Mouse (Mus musculus) spleen, embryonic (tissue): ENCODE results near the gene Pdia6.

Experiments used
- CTCF ChIA-PET: fragments of 350-600 bp; sonication (Branson Sonifier 250); formaldehyde crosslinking; loops from one replicate; lab custom pipeline; 2022; lab: Charles Lee

The Pdia6 gene

DNA sequence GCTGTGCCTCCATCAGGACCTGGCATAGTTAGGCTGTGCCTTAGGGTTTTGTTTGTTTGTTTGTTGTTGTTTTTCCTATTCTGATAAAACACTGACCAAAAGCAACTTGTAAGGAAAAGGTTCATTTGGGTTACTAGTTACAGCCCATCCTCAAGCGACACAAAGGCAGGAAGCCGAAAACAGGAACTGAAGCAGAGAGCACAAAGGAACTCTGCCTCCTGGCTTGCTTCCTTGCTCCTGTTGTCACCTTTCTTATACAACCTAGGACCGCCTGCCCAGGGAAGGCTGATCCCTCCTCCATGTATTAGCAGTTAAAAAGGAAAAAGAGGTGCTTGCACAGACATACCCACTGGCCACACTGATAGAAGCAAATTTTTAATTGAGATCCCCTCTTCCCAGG lies 2.5 kb upstream of the Pdia6 start:
- CTCF ChIA-PET: no interaction called here

DNA sequence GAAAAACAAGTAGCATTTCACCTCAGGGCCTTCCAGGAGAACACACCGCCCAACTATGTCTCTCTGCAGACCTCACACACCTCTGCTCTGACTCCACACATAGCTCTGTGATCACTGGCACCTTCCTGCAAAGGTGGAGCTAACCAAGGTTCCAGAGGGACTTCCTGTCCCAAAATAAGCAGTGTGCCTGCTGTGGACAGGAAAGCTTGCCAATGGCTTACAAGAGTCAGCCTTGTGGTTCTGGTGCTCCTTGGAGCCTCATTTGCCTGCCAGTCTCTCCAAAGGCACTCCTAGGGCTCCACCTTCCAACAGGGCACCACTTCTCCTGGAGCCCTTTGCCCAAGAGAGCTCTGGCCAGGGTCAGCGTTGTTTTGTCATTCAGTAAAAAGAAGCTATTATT lies 1.5 kb upstream of the Pdia6 start:
- CTCF ChIA-PET: no interaction called here

DNA sequence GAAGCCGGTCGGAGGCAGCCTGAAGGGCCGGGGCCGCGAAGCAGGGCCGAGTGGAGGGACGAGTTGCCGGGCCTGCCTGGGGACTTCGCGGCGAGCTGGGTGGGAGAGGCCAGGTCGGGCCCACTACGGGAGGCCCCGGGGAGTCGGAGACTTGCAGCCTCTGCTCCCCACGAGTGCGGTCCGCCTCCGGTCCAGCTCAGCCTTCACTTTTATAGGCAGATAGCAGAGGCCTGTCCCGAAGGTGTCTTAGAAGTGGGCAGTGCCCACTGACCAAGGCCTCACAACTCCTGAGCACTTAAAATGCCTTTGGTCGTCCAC lies 287 bp downstream of the Pdia6 start:
- CTCF ChIA-PET: no interaction called here

DNA sequence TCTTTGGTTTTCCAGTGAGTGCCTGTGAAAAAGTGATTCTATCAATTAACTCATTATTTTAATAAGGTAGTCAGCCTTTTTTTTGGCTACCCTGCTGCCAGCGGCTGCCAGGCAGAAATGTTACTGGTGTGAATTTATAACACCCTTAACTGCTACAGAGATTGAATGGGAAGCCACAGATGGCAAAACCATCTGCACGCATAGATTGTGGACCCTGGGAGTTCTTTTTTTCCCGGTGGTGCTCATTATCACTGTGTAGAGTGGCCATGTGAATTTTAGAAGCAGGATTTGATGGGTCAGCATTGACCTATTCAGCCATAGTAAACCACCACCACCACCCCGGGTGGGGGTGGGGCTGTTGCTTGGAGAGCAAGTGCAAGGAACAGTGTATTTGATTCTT lies 971 bp downstream of the Pdia6 start:
- CTCF ChIA-PET: interaction anchor here (0.6 kb wide), 1 partner anchor 114 kb away, joined by 3 read pairs; no protein-coding TSS in a partner anchor

DNA sequence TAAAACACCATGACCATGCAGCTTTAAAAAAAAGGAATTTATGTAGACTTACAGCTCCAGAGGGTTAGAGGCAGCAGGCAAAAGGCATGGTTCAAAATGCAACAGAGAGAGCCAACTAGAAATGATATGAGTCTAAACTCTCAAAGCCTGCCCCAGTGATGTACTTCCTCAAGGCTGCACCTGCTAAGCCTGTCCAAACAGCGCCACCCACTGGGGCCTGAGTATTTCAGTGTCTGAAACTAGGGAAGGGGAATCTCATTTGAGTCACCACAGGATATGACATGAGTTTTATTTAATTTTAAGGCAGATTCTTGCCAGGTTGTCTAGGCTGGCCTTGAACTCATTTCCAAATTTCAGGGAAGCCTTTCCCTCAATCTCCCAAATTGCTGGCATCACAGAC lies 4.9 kb downstream of the Pdia6 start:
- CTCF ChIA-PET: no interaction called here

DNA sequence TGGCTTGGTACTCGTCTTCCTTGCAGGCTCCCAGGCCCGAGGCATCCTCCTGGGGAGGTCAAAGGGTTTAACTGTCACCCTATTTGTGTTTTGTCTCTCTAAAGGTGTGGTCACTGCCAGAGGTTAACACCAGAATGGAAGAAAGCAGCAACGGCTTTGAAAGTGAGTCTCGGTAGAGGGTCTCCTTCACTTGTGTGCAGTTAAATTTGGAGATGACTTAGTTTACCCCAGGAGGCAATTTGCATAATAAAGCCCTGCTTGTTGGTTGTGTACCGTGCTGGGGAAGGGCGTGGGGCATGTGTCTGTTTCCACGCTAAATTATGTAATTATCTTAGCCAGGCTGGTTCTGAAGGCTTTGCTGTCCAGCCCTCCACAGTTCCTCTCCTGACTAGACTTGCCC lies 7.5 kb downstream of the Pdia6 start:
- CTCF ChIA-PET: no interaction called here

DNA sequence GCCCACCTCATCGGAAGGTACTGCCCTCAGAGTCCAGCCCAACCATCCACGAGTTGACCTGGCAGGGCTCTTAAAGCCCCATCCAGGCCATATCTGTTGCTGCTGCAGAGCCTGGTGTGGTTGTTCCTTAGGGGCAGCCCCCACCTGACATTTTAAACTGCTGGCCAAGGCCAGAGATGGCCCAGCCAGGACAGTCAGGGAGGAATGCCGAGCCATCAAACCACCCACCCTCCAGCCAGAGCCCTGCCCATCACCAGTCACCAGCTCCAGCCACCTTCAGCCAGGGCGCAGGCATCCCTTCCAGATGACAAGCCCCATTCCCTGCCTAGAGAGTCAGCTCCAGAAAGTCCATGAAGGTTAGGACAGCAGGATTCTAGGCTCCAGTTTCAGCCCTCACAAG lies 22.2 kb downstream of the Pdia6 start:
- CTCF ChIA-PET: no interaction called here

DNA sequence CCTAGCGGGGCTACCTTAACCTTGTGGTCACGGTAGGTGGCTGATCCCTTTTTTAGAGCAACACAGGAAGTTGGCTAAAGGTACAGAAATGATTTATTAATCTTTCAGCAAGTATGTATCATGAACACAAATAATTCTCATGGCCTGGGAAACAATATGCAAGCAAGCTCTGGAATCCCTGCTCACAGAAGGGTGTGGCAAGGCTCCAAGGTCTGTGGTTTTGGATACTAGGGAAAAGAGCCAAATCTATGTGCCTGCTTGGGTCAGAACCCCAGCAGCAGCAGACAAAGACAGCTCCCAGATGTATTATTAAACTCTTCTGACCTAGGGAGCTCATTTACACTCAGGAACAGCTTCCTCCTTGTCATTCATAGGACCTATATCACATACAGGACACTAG lies 22.7 kb downstream of the Pdia6 start:
- CTCF ChIA-PET: no interaction called here

DNA sequence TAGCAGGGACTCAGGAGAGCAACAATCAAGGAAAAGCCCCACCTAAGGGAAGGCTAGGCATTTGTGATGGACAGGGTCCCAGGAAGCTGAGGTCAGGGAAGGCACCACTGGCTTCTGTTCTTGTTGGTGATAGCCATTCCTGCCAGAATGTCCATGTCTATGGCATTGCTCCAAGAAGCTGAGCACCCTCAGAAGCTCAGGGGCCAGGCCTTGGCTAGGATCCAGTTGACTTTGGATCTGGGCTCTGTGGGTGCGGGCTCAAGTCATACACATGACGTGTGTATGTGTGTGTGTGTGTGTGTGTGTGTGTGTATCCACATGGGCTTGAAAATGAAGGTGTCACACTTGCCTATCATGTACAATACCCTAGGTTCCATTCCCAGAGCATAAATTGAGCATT lies 23.6 kb downstream of the Pdia6 start:
- CTCF ChIA-PET: no interaction called here

DNA sequence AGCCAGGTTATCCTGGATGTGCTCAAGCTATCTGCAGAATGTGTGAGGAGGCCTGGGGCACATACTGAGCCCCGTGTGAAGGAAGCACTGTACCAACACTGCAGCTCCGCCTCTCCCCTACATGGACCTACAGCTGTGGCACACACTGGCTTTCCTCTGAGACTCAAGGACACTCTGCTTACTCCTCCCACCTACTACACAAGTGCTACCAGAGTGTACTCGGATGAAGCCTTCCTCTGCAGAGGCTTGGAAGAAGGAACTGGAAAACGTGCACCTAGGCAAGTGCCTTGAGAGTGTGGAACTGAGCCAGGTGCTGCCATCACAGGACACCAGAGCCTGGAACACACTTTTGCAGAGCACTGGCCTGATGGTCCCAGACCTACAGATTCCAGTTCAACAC lies 24.2 kb downstream of the Pdia6 start:
- CTCF ChIA-PET: no interaction called here

DNA sequence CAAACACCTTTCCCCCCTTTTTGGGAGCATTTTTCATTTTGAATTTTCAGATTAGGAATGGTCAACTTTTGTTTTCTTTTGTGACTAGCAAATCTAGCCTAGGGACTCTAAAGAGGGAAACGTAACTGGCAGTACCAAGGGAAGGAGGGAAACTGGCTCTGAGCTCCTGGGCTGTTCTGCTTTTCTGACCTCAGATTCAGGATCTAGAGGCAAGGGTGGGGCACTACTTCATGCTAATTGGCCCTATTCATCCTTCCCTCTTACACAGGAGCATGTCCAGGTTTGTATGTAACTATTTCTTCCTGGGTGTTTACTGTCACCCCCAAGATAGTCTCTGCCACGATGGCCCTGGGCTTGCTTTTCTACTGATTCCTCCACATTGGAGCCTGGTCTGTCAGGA lies 30.6 kb downstream of the Pdia6 start:
- CTCF ChIA-PET: no interaction called here

DNA sequence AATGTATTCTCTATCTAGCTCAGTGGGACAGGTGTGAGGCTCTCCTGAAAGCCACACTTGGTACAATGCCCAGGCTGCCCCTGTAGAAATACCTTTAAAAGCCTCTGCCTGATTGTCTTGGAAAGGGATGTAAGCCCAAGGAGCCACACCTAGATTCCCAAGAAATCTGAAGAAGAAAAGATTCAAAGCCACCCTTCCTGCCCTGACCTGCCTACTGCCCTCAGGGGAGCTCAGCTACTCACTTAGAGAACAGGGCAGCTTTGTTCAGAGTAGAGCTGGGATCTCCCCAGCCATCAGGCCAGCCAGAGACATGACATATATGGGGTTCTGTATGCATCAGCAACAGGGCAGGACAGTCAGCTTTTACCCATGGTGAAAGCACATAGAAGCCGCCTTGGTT lies 33.6 kb downstream of the Pdia6 start:
- CTCF ChIA-PET: no interaction called here

DNA sequence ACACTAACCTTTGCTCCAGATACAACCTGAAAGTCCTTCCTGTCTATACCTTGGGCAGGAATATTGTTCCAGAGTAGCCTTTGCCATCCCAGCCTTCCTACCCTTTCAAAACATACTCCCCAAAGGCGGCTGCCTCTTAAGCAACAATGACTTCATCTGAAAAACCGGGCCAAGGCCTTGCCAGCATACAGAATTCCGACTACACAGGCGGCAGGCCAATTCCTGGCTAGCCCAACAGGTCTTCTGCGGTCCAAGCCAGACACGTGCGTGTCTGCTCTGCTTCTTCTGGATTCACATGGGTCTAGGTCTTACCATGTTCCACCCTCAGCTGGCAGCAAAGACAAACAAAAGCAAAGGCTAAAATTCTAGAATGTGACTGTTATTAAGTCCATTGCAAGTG lies 39.1 kb downstream of the Pdia6 start:
- CTCF ChIA-PET: no interaction called here

DNA sequence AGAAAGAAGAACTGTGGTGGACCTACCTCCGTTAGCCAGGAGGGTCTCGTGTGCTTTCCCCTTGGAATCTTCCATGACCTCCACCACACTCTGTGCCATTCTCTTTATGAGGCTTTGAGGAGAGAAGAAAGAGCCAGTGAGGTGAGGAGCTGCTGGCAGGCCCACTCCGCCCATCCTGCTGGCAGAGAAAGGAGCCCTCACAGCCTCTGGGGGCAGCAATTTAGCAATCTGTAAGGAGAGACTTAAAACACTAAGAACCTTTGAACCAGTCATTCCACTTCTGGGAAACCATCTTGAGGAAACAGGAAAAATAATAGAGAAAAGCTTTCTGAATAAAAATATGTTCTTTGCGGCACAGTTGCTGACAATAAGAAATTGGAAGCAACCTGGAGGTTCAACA lies 41.9 kb downstream of the Pdia6 start:
- CTCF ChIA-PET: no interaction called here

DNA sequence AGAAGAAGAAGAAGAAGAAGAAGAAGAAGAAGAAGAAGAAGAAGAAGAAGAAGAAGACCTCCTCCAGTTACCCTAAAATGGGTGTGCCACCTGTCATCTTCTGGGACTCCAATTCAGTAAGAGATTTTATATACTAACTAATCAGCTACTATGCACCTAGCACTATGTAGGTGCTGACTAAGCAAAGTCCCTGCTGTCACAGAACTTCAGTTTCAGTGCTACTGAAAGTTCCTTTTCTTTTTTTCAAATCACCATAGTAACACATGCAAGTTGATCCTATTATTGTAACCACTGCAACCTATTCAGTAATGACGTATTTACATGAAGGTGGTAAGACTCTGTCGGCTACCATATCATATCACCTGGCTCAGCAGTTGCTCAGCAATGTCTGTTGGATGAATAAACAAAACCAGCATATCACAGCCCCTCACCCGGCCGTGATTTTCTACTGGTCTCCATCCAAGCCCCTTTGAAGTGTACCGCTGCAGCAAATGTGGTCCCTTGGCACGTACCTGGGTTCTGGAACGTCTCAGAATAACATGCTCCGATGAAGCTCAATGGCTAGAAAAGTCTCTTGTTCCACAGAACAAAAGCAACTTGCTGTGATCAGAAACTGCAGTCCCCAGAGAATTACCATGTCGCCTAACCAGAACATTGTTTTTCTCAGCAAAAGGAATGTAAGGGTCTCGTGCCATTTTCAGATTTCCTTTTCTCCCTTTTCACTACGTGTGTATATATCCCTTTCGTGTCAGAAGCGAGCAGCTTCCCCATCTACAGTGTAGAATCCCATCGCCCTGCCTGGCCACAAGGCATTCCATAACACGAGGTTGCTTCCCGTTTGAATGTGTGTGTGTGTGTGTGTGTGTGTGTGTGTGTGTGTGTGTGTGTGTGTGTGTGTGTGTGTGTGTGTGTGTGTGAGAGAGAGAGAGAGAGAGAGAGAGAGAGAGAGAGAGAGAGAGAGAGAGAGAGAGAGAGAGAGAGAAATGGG lies 44.8 kb downstream of the Pdia6 start:
- CTCF ChIA-PET: no interaction called here

DNA sequence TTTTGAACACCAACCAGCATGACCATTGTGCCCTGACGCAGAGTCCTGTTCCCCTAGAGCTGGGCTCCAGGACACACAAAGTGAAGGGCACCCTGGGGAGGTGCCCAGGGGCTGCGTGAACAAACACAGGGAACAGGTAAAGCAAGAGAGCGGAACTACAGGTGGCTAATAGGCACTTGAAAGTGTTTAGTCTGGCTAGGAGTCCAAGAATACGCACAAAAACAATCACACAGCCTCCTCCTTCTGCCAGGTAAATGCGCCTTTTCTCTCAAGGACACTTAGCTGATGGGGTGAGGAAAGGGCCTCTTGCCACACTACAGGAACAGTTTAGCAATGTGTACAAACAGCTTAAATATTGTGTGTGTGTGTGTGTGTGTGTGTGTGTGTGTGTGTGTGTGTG lies 49.8 kb downstream of the Pdia6 start:
- CTCF ChIA-PET: no interaction called here

DNA sequence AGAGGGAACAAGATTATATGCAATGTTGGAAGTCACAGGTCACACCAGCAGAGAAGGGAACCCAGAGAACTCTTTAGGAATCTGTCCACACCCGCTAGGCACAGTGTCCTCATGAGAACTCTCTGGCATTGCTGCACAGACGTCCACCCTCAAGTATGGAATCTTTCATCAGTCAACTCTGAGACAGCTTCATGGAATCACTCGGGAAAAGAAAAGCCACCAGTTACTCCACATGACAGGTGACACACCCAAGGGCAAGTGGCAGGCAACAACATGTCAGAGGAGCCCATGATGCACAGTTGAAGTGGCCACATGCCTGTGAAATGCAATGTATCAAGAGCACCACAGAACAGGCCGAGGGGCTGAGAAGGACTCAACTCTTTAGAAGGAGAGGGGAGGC lies 51.6 kb downstream of the Pdia6 start:
- CTCF ChIA-PET: no interaction called here

DNA sequence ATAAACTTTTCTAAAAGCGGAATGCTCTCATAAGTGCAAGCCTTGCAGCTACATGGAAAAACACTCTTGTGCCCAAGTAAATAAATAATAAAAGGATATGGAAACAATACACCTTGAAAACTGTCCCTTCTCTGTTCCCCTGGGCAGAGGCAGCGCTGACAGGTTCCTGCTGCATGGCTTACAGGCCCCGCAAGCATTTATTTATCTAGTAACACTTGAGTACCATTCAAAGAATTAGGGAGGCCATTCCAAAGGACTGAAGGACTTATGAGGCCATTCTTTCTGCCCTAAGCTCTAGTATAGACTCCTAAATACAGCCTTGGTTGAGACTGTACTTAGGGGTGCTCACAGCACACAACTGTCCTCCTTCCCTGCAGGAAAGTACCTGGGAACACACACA lies 52.1 kb downstream of the Pdia6 start:
- CTCF ChIA-PET: no interaction called here

DNA sequence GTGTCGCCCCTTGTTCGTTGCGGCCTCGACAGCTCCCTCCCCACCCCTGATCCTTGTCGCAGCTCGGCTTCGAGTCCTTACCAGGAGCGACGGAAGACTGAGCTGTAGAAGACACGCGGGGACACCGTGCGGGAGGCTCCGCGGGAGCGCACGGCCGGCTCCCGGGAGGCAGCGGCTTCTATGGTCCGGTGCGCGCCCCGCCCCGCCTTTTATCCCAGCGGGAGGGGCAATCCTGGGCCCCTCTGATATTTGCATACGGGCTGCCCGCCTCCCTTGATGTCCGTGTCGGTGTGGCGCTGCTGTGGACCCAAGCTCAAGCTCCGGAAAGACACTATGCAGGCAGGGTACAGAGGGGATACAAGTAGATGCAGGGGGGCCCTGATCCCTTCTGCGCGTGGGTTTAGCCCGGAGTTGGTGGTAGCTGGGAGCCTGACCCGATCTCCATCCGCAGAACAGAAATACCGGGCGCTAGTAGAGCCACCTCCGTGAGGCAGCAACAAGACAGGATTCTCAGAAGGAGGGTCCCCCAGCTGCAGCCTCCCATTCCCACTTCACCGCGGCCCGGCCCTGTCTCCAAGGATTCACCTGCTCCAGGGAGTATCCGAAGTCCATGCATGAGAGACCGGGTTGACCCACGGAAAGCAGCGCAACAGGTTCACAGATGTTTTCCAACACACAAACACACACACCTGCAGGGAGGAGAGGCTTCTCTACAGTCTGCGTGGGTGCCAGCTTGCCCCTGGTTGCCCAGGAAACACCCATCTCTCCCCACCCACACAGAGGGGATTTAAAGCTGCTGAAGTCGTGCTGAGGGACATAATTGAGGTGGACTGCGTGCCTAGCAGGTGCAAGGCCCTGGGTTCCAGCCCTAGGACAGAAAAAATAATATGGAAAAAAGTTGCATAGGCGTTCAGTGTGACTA lies 58.5 kb downstream of the Pdia6 start:
- CTCF ChIA-PET: no interaction called here

DNA sequence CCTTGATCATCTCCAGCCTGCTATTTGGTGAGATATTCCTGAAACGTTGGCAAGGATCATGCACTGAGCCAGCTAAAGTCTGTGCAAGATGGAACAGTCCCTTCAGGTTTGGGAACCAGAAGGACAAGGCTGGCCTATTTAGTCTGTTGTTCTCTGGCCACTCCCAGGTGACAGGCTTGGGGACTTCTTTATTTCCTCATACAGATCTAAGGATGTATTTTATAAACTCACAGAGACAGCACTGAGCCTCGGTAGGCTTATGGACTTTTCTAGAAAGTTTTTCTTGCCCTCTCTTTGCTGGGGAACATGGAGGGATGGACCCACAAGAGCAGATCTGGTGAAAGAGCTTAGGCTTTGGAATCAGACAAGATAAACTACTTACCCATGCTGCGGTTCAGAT lies 62.9 kb downstream of the Pdia6 start, which contains the start of gene Atp6v1c2:
TSS of gene Atp6v1c2 (minus strand) at position 101 of the 400 bp plus-strand sequence.
- CTCF ChIA-PET: no interaction called here

DNA sequence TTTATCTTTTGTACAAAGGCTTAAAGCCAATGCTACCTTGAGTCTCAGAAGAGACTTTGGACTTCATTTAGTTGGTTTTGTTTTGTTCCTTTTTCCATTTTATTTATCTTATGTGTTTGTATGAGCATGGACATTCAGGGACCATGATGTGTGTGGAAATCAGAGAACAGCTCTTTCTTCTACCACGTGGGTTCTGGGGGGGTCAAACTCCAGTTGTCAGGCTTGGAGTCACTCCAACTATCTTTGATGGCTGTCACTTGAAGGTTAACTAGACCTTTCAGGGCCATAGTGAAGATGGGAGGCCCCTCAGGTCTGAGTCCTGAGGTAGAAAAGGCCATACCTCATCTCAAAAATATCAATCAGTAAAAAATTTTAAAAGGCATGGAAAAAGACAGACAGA lies 67.1 kb downstream of the Pdia6 start:
- CTCF ChIA-PET: no interaction called here
